Comparison of ENCODE assay signal across 9 mouse cellular contexts in genomic region chr14:25520991-25521390, GRCm38 (mm10).
DNase-seq lines count a peak whose midpoint lies in the region; ATAC-seq lines count a peak whose summit lies in the region.
"Had no signal": no experiment of that assay in that cellular context is flagged by ENCODE, and none has a peak within 500 bp of the region (broad histone marks: within the 10 kb centered on the region; RNA-seq: fewer than 3 reads in every experiment).

No protein-coding gene starts in this region.

- no peak for ATAC-seq in liver, embryonic 13.5 days (ENCODE audit: low read depth)

- WGBS in heart, embryonic 10.5 days, result 62% methylated on average over 9 of the region's 9 CpGs
- 71% methylated on average over 9 of the region's 9 CpGs for whole genome bisulfite sequencing in liver, embryonic 13.5 days (ENCODE audit: insufficient replicate concordance)

- no peak for DNase-seq in heart, embryonic 10.5 days (ENCODE audit: low spot score)
- DNase-seq in heart, postnatal 14 days, result no peak
- peak; percentile 19 for DNase-seq in thymus, postnatal 25 days
- DNase-seq in thymus, postnatal 10 days (ENCODE audit: low spot score in 2 of 2), result no peak
- no peak for DNase-seq in liver, embryonic 13.5 days
- DNase-seq in ovary, postnatal 10 days (ENCODE audit: low spot score), result no peak
- DNase-seq in ovary, postnatal 14 days (ENCODE audit: low spot score), result no peak
- DNase-seq in thymus, postnatal 4 days, result no peak
- DNase-seq: embryo, embryonic 11 days had no signal

- peak overlapping the region; percentile 31 for H3K9ac ChIP-seq in liver, embryonic 13.5 days

- H3K4me1 ChIP-seq in heart, embryonic 10.5 days, result peaks cover 99% of the 10 kb centered on the region
- peaks cover 100% of the 10 kb centered on the region for H3K4me1 ChIP-seq in liver, embryonic 13.5 days (replicated peaks)

- intact Hi-C loops in heart, postnatal 14 days (cut with DNase I), result no loop called here

- peaks cover 6% of the 10 kb centered on the region; the same call in 1 of the 2 replicates for H3K36me3 ChIP-seq in heart, embryonic 10.5 days
- H3K36me3 ChIP-seq in liver, embryonic 13.5 days, result 0 out of 2 replicates have a peak, but pooled peaks cover 2% of the 10 kb centered on the region

- H3K27ac ChIP-seq in heart, embryonic 10.5 days, result peak overlapping the region; percentile 87
- peak overlapping the region; percentile 90 for H3K27ac ChIP-seq in liver, embryonic 13.5 days

- no peak overlapping the region for H3K4me2 ChIP-seq in liver, embryonic 13.5 days

- no peak overlapping the region for H3K4me3 ChIP-seq in heart, embryonic 10.5 days
- H3K4me3 ChIP-seq in liver, embryonic 13.5 days (replicated peaks), result no peak overlapping the region

- H3K27me3 ChIP-seq in heart, embryonic 10.5 days (ENCODE audit: insufficient read depth, poor library complexity, severe bottlenecking), result no peaks in the 10 kb centered on the region
- no peaks in the 10 kb centered on the region for H3K27me3 ChIP-seq in liver, embryonic 13.5 days

- H3K9me3 ChIP-seq in heart, embryonic 10.5 days, result no peaks in the 10 kb centered on the region
- H3K9me3 ChIP-seq in liver, embryonic 13.5 days (replicated peaks), result no peaks in the 10 kb centered on the region
